Comparison of ENCODE assay signal across 34 mouse cellular contexts in genomic region chr10:76288268-76288993, GRCm38 (mm10). TPM values are rescaled to one million over a fixed set of nuclear protein-coding genes. Genes with fewer than 3 reads are reported as not detected.
DNase-seq lines count a peak whose midpoint lies in the region; ATAC-seq and TF ChIP-seq lines count a peak whose summit lies in the region.
"Had no signal": no experiment of that assay in that cellular context is flagged by ENCODE, and none has a peak within 500 bp of the region (broad histone marks: within the 10 kb centered on the region; RNA-seq: fewer than 3 reads in every experiment).

No protein-coding gene starts in this region.

- no peak for TF ChIP-seq POLR2A in lung, adult 2 months (IDR thresholded peaks at IDR 0.05; ENCODE audit: borderline replicate concordance, extremely low read depth, low read depth, low read length)
- no peak for TF ChIP-seq POLR2A in kidney, adult 2 months (IDR thresholded peaks at IDR 0.05; ENCODE audit: low read depth, low read length)

- no peak overlapping the region for H3K4me2 ChIP-seq in lung, embryonic 16.5 days (ENCODE audit: low read depth, low read length)
- H3K4me2 ChIP-seq: embryonic facial prominence, embryonic 12.5 days; forebrain, embryonic 12.5 days; heart, embryonic 13.5 days; hindbrain, embryonic 14.5 days; liver, embryonic 13.5 days; midbrain, embryonic 15.5 days; neural tube, embryonic 15.5 days had no signal

- no peak for TF ChIP-seq CTCF in lung, adult 2 months (IDR thresholded peaks at IDR 0.05; ENCODE audit: insufficient read depth, low read length)
- TF ChIP-seq CTCF in kidney, adult 2 months (conservative IDR thresholded peaks at IDR 0.05; ENCODE audit: insufficient read depth, insufficient read length, low read depth, low read length), result no peak
- TF ChIP-seq CTCF in gastrocnemius, adult 2 months (IDR thresholded peaks at IDR 0.05), result no peak

- WGBS in lung, adult 2 months, result 53% methylated on average over 11 of the region's 11 CpGs
- WGBS in lung, embryonic 16.5 days, result 44% methylated on average over 11 of the region's 11 CpGs
- 82% methylated on average over 11 of the region's 11 CpGs for WGBS in kidney, adult 2 months

- H3K36me3 ChIP-seq in lung, embryonic 16.5 days (ENCODE audit: control insufficient read depth, insufficient read depth, low read length), result peaks cover 25% of the 10 kb centered on the region
- H3K36me3 ChIP-seq in kidney, adult 2 months (ENCODE audit: control insufficient read depth, insufficient read depth, low read length), result peaks cover 2% of the 10 kb centered on the region; the same call in 1 of the 2 replicates

- no peaks in the 10 kb centered on the region for H3K27me3 ChIP-seq in lung, embryonic 16.5 days (ENCODE audit: control insufficient read depth, insufficient read depth, low read depth, low read length)
- no peaks in the 10 kb centered on the region for H3K27me3 ChIP-seq in kidney, adult 2 months (replicated peaks; ENCODE audit: control insufficient read depth, insufficient read depth, low read length)
- H3K27me3 ChIP-seq: CH12.LX; embryonic facial prominence, embryonic 12.5 days; forebrain, embryonic 12.5 days; heart, embryonic 13.5 days; liver, embryonic 13.5 days; midbrain, embryonic 15.5 days; neural tube, embryonic 15.5 days had no signal

- no peaks in the 10 kb centered on the region for H3K4me1 ChIP-seq in lung, adult 2 months (ENCODE audit: control insufficient read depth, insufficient read depth, low read length)
- no peaks in the 10 kb centered on the region; the same call in 1 of the 2 replicates for H3K4me1 ChIP-seq in lung, embryonic 16.5 days (replicated peaks; ENCODE audit: control insufficient read depth, insufficient read depth, low read length)
- H3K4me1 ChIP-seq in kidney, adult 2 months (ENCODE audit: control insufficient read depth, insufficient read depth, low read length), result no peaks in the 10 kb centered on the region
- H3K4me1 ChIP-seq: embryonic facial prominence, embryonic 12.5 days; forebrain, embryonic 12.5 days; heart, embryonic 13.5 days; liver, embryonic 13.5 days; midbrain, embryonic 10.5 days; midbrain, embryonic 15.5 days; neural tube, embryonic 15.5 days had no signal

- intact Hi-C loops in gastrocnemius, adult 2 months (cut with DNase I), result no loop called here

- ATAC-seq in lung, embryonic 16.5 days (ENCODE audit: low read depth), result peak; percentile 61
- ATAC-seq: forebrain, postnatal 0 days; intestine, postnatal 0 days; midbrain, embryonic 15.5 days had no signal

- H3K27ac ChIP-seq in lung, embryonic 16.5 days (ENCODE audit: low read length), result peak overlapping the region; percentile 45; the same call in 1 of the 2 replicates
- H3K27ac ChIP-seq in kidney, adult 2 months (ENCODE audit: insufficient read depth, low read depth, low read length), result no peak overlapping the region
- H3K27ac ChIP-seq in gastrocnemius, adult 2 months, result no peak overlapping the region
- H3K27ac ChIP-seq: embryonic facial prominence, embryonic 12.5 days; forebrain, embryonic 12.5 days; heart, embryonic 13.5 days; hindbrain, embryonic 14.5 days; left cerebral cortex, adult 2 months; liver, embryonic 13.5 days; midbrain, embryonic 10.5 days; midbrain, embryonic 15.5 days; neural tube, embryonic 15.5 days; stomach, postnatal 0 days had no signal

- H3K4me3 ChIP-seq in lung, adult 2 months (replicated peaks; ENCODE audit: extremely low read depth, low read depth, low read length), result no peak overlapping the region
- H3K4me3 ChIP-seq in lung, embryonic 16.5 days (ENCODE audit: low read length), result no peak overlapping the region
- no peak overlapping the region for H3K4me3 ChIP-seq in kidney, adult 2 months (ENCODE audit: insufficient read depth, low read depth, low read length)
- H3K4me3 ChIP-seq in gastrocnemius, adult 2 months, result no peak overlapping the region
- H3K4me3 ChIP-seq: embryonic facial prominence, embryonic 12.5 days; erythroblast, embryonic 14.5 days; forebrain, embryonic 12.5 days; heart, embryonic 13.5 days; left cerebral cortex, adult 2 months; liver, embryonic 13.5 days; midbrain, embryonic 10.5 days; midbrain, embryonic 15.5 days; neural tube, embryonic 15.5 days had no signal

- no peak overlapping the region for H3K9ac ChIP-seq in lung, embryonic 16.5 days (ENCODE audit: low read length)
- H3K9ac ChIP-seq: embryonic facial prominence, embryonic 12.5 days; forebrain, embryonic 12.5 days; forebrain, postnatal 0 days; heart, embryonic 13.5 days; hindbrain, embryonic 14.5 days; liver, embryonic 13.5 days; midbrain, embryonic 15.5 days; neural tube, embryonic 15.5 days had no signal

- H3K9me3 ChIP-seq in lung, embryonic 16.5 days (ENCODE audit: control insufficient read depth, low read length), result no peaks in the 10 kb centered on the region
- H3K9me3 ChIP-seq: embryonic facial prominence, embryonic 12.5 days; forebrain, embryonic 12.5 days; heart, embryonic 13.5 days; liver, embryonic 13.5 days; midbrain, embryonic 10.5 days; midbrain, embryonic 15.5 days; neural tube, embryonic 15.5 days had no signal

- peak; percentile 13 for DNase-seq in embryo, embryonic 10.5 days (ENCODE audit: low spot score)
- DNase-seq in embryo, embryonic 10 days (ENCODE audit: low spot score), result no peak
- DNase-seq in lung, adult 2 months, result peak; percentile 10
- DNase-seq in lung, postnatal 14 days, result no peak
- no peak for DNase-seq in kidney, adult 2 months
- DNase-seq in adrenal gland, postnatal 36 days, result no peak
- no peak for DNase-seq in gastrocnemius, adult 2 months
- DNase-seq: adrenal gland, postnatal 14 days; cerebellum, adult 18-20 months; cerebellum, postnatal 10 days; forebrain, postnatal 0 days; heart, postnatal 10 days; kidney, postnatal 14 days; liver, embryonic 13.5 days; right cerebral cortex, adult 18-20 months; right cerebral cortex, postnatal 4 days; thymus, adult 18-20 months; thymus, postnatal 25 days had no signal

RNA-seq across cellular contexts. Expression of gene S100b, which starts 34.8 kb away (rescaled TPM):
- polyA plus RNA-seq in lung, adult 2 months (2012; rRNA removed), result 1.4 and 3.1 TPM in 2 replicates
- polyA plus RNA-seq in lung, embryonic 16.5 days (2015; fragmentation: Nextera tagmentation; extraction: Ambion mirVana), result 0.73 and 1.1 TPM in 2 replicates
- 1.1 and 1.5 TPM in 2 replicates for polyA plus RNA-seq in kidney, adult 2 months (2012; rRNA removed)
- total RNA-seq in adrenal gland, postnatal 36 days (2021), result 10 to 100 TPM; 12.1 to 17.8 TPM
- total RNA-seq in gastrocnemius, adult 2 months (2021), result 1 to 10 TPM; 1.3 to 1.5 TPM
- total RNA-seq: CH12.LX; ES-E14; hematopoietic stem cell, adult 5-6 weeks; megakaryocyte progenitor cell, adult 5-6 weeks had no signal
- polyA plus RNA-seq: erythroblast, embryonic 14.5 days; liver, embryonic 13.5 days; midbrain, embryonic 10.5 days had no signal

RNA-seq across cellular contexts. Expression of gene Prmt2, which starts 50.8 kb away (rescaled TPM):
- 81.3 and 101 TPM in 2 replicates for polyA plus RNA-seq in lung, adult 2 months (2012; rRNA removed)
- polyA plus RNA-seq in lung, embryonic 16.5 days (2015; fragmentation: Nextera tagmentation; extraction: Ambion mirVana), result 51.1 and 56.6 TPM in 2 replicates
- polyA plus RNA-seq in kidney, adult 2 months (2012; rRNA removed), result 28.7 and 30.0 TPM in 2 replicates
- 10 to 100 TPM; 21.3 to 25.5 TPM for total RNA-seq in adrenal gland, postnatal 36 days (2021)
- 1 to 10 TPM; 2.4 to 4.0 TPM for total RNA-seq in gastrocnemius, adult 2 months (2021)

RNA-seq across cellular contexts. Expression of gene Dip2a, which starts 56.7 kb away (rescaled TPM):
- 20.3 and 25.3 TPM in 2 replicates for polyA plus RNA-seq in lung, adult 2 months (2012; rRNA removed)
- 12.5 and 12.9 TPM in 2 replicates for polyA plus RNA-seq in lung, embryonic 16.5 days (2015; fragmentation: Nextera tagmentation; extraction: Ambion mirVana)
- 13.2 and 15.0 TPM in 2 replicates for polyA plus RNA-seq in kidney, adult 2 months (2012; rRNA removed)
- total RNA-seq in adrenal gland, postnatal 36 days (2021), result 10 to 100 TPM; 21.5 to 26.9 TPM
- 1 to 10 TPM; 3.8 to 5.0 TPM for total RNA-seq in gastrocnemius, adult 2 months (2021)

Comparison
In these comparisons a context has a peak if more than half of its experiments do, and no peak if none do; other contexts are left out.
1. DNase-seq: peak in embryo, embryonic 10.5 days (single experiment) and lung, adult 2 months (single experiment); none in embryo, embryonic 10 days (single experiment), lung, postnatal 14 days (single experiment), kidney, adult 2 months (single experiment), adrenal gland, postnatal 36 days (0 of 2) and gastrocnemius, adult 2 months (single experiment).